Mouse (Mus musculus) gastrocnemius, adult 2 months (tissue): ENCODE measurements around the gene Chka. TPM values are rescaled to one million over a fixed set of nuclear protein-coding genes. Genes with fewer than 3 reads are reported as not detected.
A peak's percentile ranks its signal among the peaks of the same experiment; 100 is the strongest.

Experiments
- DNase-seq: peaks from one replicate; pipeline ENCODE4 v3.0.0; 2022
- H3K27ac ChIP-seq: fragments of 200-600 bp; 2 replicates; pipeline ENCODE4 v1.8.1; 2022; ENCODE audit warnings: mild to moderate bottlenecking
- H3K4me3 ChIP-seq: fragments of 200-600 bp; 2 replicates; pipeline ENCODE4 v1.8.1; 2022; ENCODE audit warnings: mild to moderate bottlenecking, moderate library complexity
- CTCF ChIP-seq: fragments of 200-600 bp; IDR thresholded peaks from 2 replicates; pipeline ENCODE4 v1.8.1; 2022; ENCODE audit warnings: antibody characterized with exemption, mild to moderate bottlenecking, moderate library complexity
- intact Hi-C: fragments of 180-260 bp; cut with DNase I; formaldehyde crosslinking; loops from one replicate; pipeline ENCODE4 v1.15.1; 2025
- total RNA-seq, 2 experiments: library from RNA; stranded (reverse); gene quantifications; 2 replicates each; pipeline ENCODE4 v1.2.3; 2021

Gene Chka
- total RNA-seq, 2 experiments from 2014 or later, result 1.8 to 5.4 TPM

DNA sequence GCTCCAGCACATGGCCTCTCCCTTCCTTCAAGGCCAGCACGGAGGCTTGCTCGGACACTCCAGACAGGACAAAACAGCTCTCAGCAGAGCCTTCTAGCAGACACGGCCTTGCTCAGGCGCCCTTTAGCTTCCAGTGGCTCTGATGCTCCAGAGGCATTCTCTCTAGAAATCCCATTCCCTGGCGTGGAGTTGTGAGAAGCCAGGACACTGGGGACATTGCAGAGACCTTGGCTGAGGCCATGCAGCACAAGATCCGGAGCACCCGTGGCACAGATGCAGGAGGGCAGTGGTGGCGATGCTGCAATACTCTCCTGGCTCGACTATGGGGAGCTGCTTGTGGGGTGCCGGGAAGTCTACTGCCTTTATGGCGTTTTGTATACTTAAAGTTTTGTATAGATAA, 65.2 kb downstream of the Chka start:
- intact Hi-C loops, result no loop called here
- DNase-seq, result no peak
- Histone ChIP-seq H3K4me3 (no peak overlapping the region), H3K27ac (no peak overlapping the region)
- no peak for TF ChIP-seq CTCF

DNA sequence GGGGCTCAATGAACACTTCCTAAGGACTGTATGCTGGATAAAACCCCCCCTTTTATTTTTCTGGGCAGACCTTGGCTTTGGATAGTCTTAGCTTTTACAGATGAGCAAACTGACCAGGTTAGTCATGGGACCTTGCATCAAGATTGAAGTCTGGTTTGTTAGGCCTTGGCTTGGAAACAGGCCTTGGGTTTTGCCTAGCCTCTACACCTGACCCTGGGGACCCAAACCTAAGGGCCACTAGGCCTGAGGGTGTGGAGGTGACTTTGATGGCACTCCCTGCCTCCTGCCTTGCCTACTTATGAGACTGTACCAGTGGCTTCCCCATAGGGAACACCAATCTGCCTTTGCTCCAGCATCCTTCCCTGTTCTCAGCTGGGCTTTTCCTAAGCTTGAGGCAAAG, 68.4 kb downstream of the Chka start:
- Histone ChIP-seq H3K4me3 (no peak overlapping the region), H3K27ac (no peak overlapping the region)
- DNase-seq, result no peak
- TF ChIP-seq CTCF, result no peak
- intact Hi-C loops, result no loop called here

DNA sequence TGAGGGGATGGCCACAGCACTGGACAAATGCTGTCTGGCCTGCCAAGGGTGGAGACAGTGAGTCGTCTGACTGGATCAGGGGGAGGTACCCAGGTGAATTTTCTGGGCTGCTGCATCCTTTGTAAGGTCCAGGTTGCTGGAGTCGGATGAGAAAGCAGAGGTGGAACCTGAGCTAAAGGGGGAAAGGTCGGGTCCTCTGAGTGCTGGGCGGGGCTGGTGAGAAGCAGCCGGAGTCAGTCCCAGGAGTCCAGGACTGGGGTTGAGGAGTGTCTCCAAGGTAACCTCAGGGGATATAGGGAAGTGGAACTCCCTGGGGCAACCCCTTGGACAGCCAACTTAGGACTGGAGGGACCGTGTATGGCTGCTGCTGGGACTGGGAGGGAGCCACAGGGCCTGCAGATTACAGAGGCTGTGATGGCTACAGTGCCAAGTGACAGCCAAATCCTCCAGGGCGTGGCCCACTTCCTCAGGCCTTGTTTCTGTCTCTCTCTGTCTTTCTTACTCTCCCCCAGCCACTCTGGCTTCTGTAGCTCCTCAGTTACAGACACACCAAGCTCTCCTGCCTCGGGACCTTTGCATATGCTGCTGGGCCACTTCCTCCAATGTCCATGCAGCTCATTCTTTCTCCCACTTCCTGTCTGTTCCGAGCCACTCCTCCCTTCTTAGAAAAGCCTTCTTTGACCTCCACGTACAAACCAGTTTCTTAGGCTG, 71.2 kb downstream of the Chka start:
- H3K4me3 ChIP-seq, result no peak overlapping the region
- intact Hi-C loops, result no loop called here
- DNase-seq, result peak; percentile 42
- peak overlapping the region; percentile 79 for H3K27ac ChIP-seq
- TF ChIP-seq CTCF, result no peak

- peak overlapping the region; percentile 1; the same call in 1 of the 2 replicates for H3K4me3 ChIP-seq
- intact Hi-C loops, result no loop called here
- peak overlapping the region; percentile 79 for H3K27ac ChIP-seq
- TF ChIP-seq CTCF, result no peak
- peak; percentile 66 for DNase-seq
Observed at GRCm38 (mm10) chr19:3923586-3923985, 72.0 kb downstream of the Chka start.

DNA sequence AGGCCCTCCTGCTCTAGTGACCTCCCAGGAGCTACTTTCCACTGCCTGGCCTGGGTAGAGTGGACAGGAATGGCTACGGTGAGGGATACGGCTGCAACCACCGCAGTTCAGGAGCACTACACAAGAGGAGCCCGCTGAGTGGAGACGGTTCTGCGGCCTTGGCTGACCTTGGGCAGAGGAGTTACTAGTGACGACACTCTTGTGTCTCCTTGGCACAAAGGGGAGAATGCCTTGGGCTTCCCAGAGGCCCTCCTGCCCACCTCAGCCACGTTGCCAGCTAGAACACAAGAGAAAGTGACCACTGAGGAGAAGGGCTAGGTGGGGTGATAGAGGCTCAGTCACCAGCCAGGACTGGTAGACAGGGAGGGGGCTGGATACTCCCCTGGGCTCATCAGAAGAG, 72.6 kb downstream of the Chka start:
- DNase-seq, result peak; percentile 24

DNA sequence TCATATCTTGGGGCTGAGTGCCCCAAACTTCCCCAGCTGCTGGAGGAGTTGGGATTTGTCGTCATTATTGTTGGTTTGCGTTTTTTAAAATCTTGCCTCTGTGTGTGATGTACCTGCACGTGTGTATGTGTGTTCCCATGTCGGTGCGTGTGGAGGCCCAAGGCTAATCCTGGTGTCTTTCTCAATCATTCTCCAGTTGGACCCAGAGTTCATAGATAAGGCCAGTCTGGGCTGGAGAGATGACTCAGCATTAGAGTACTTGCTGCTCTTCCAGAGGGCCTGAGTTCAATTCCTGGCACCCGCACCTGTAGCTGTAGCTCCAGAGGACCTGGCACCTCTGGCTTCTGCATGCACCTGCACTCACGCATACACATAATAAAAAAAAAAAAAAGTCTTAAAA, 73.3 kb downstream of the Chka start:
- intact Hi-C loops, result no loop called here
- peak overlapping the region; percentile 79 for H3K27ac ChIP-seq
- no peak for TF ChIP-seq CTCF

More for the DNA sequence above, 72.6 kb downstream of the Chka start:
- no peak overlapping the region for H3K4me3 ChIP-seq
- TF ChIP-seq CTCF, result no peak
- intact Hi-C loops, result no loop called here
- H3K27ac ChIP-seq, result peak overlapping the region; percentile 79

GRCm38 (mm10) chr19:3925859-3926258, 74.3 kb downstream of the Chka start:
- no peak for TF ChIP-seq CTCF
- intact Hi-C loops, result no loop called here
- DNase-seq, result no peak
- Histone ChIP-seq H3K4me3 (no peak overlapping the region), H3K27ac (peak overlapping the region; percentile 52)

More for the DNA sequence above, 73.3 kb downstream of the Chka start:
- H3K4me3 ChIP-seq, result no peak overlapping the region
- DNase-seq, result peak; percentile 16

- no peak for TF ChIP-seq CTCF
- peak overlapping the region; percentile 52 for H3K27ac ChIP-seq
- H3K4me3 ChIP-seq, result no peak overlapping the region
- intact Hi-C loops, result no loop called here
- DNase-seq, result peak; percentile 52
Observed at GRCm38 (mm10) chr19:3926279-3926678, 74.7 kb downstream of the Chka start.

GRCm38 (mm10) chr19:3926685-3927084, 75.1 kb downstream of the Chka start:
- no peak for DNase-seq
- peak overlapping the region; percentile 52 for H3K27ac ChIP-seq
- intact Hi-C loops, result no loop called here
- H3K4me3 ChIP-seq, result no peak overlapping the region
- TF ChIP-seq CTCF, result no peak

- no peak for TF ChIP-seq CTCF
- intact Hi-C loops, result no loop called here
- H3K4me3 ChIP-seq, result no peak overlapping the region
Observed at GRCm38 (mm10) chr19:3927989-3928388, 76.4 kb downstream of the Chka start.

GRCm38 (mm10) chr19:3928779-3929178, 77.2 kb downstream of the Chka start:
- H3K27ac ChIP-seq, result peak overlapping the region; percentile 84
- TF ChIP-seq CTCF, result no peak
- DNase-seq, result no peak
- H3K4me3 ChIP-seq, result peak overlapping the region; percentile 49; the same call in 1 of the 2 replicates
- intact Hi-C loops, result no loop called here

More at GRCm38 (mm10) chr19:3927989-3928388, 76.4 kb downstream of the Chka start:
- peak overlapping the region; percentile 84 for H3K27ac ChIP-seq
- peak; percentile 33 for DNase-seq

DNA sequence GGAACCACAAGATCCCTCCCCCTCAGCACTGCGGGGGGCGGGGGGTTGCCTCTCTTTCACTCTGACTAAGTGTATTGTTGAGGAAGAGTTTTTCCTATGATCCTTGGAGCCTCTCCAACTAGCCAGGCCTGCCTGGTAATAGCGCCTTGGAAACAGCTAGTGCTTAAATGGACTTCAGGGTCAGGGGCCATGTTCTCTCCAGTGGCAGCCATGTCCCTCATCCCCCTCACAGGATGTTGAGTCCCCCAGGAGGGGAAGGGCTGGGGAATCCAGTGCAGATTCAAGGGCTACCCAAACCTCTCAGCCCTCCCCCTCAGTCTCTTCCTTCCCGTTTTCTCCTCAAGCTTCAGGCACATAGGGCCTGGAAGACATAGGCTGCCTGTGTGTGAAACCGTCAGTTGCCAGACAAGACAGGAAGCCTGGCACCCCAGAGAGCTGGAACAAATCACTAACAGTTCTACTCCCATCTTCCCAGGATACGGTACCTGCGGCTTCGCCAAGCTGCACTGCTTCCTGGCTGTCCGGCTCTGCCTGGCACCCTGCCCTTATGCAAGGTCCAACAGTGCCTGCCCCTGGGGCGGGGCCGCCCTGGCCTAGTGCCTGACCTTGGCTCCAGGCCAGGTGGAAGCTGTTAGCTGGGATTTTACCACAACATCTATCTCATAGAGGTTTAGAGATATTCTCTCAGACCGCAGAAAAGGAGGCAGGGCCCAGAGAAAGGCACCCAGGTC, 77.8 kb downstream of the Chka start, which contains the start of gene Aldh3b1:
Gene Aldh3b1, minus strand, starts transcription at position 598 of the 731 bp plus-strand sequence.
- Histone ChIP-seq H3K27ac (peak within 1 kb of the TSS; percentile 84), H3K4me3 (peak within 1 kb of the TSS; percentile 49)
- intact Hi-C loops, result no loop called here
- peak; percentile 93 for DNase-seq
- no peak for TF ChIP-seq CTCF
